Mouse (Mus musculus) retina, embryonic 14.5 days (tissue): ENCODE measurements around the gene Zic5.
"Not testable (repeated sequence)": the region's sequence is repeated elsewhere in the genome, so short reads cannot be mapped to it uniquely, and the experiment has no call there.

Experiments used
- DNase-seq: peaks from one replicate; pipeline ENCODE4 v3.0.0-alpha.2; 2015; ENCODE audit warnings: low spot score

Zic5 gene

DNA sequence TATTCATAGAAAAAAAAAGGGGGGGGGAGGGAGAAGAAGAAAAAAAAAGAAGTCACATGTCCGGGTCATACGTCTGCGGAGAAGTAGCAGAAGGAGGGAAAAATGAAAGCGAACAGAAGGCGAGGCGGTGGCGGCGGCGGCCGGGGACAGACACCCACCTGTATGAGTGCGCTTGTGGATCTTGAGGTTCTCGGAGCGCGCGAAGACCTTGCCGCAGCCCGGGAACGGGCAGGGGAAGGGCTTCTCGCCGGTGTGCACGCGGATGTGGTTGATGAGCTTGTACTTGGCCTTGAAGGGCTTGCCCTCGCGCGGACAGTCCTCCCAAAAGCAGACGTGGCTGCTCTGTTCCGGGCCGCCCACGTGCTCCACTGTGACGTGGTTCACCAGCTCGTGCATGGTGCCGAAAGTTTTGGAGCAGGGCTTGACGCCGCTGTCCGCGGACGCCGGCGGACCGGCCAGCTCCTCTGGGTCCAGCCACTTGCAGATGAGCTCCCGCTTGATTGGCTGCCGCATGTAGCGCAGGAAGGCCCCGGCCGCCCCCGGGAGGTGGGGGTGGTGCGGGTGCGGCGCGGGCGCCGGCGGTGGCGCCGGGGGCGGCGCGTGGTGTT, 1.6 kb downstream of the Zic5 start:
- peak; percentile 68 for DNase-seq

DNA sequence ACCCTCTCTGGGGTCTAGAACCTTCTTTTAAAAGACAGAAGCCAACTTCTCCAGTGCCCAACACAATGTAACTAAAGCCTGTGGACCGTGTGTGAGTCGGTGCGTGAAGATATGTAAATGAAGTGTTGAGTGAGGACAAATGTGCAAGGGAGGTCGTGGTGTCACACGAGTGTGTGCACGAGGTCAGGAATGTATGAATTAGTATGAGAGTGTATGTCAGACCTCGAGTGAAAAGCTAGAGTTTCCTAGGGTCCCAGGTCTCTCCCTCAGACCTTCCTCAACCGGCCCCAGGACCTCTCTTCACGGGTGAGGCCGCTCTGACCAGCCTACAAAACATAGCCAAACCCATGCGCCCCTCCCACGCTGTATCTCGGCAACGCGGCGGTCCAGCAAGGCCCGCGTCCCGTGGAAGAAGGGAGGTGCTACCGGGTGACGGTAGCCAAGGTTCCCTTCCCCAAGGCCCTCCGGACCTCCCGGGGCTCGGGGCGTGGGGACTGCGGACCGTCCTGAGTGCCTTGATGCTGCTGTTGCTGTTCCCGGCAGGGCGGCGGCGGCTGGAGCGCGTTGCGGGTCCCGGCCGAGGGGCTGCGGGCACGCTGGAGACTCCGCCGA, 2.3 kb downstream of the Zic5 start:
- DNase-seq = peak; percentile 58

DNA sequence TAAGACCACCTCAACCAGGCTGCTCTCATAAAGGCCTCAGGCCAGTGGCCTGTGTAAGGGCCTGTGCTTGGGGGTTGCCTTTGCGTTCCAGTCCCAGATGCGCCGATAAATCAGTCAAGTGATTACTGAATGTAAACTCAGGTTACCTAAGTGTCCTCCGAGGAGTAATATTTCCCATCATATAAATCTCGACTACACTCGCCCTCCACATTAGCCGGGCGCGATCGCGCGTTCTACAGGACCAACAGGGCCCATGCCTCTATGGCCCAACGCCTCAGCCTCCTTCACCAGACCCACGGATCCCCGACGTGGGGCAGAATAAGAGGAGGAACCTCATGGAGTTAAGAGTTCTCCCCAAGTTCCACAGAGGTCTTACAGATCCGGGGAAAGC, 2.8 kb downstream of the Zic5 start:
- DNase-seq = peak; percentile 49

DNA sequence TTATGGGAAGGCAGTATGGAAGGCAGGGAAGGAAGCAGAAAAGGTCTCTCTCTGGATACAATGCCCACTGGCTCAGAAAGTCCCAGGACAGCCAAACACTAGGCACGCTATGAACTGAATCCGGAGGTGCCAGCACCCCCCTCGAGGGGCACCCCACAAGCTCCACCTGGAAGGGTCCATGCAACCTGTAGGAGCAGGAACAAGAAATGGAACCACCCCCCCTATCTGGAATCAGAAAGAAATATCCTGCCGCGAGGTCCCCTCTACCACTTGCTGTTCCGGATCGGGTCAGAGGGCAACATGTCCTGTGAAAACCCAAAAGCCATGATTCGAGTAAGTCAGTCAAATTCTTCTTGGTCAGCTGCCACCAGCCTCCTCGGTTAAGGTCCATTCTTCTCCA, 3.5 kb downstream of the Zic5 start:
- DNase-seq = peak; percentile 32

DNA sequence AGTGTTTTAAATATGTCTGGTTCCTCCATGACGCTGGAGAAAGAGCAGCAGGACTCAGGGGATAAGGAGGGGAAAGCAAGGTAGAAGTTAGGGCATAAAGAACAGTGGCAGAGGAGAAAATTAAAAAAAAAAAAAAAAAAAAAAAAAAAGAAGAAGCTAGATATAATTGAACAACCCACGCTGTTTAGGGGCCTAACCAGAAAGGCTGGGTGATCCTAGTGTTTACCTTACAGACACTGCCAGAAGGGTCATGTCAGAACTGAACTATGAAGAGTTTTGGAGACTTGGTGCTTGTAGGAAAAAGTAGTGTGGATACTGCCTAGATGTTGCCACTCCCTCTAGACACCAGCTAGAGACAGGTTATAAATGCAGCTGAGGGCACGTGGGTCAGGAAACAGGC, 4.0 kb downstream of the Zic5 start:
- DNase-seq = no peak

DNA sequence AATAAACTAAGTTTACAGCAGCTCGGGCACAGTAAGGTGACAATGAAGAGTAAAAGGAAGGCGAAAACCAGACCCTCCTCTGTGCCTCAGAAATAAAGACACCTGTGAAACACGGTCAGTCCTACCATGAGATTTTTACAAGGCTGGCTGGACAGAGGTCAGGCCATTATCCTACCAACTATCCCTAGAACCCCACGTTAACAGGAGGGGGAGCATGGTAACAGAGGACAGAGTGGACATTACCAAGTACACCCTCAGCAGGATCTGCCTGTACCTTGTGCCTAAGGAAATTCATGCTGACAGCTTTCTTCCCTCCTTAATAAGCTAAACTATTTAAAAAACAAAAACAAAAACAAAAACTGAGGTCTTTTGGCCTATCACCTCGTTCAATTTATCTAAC, 5.3 kb downstream of the Zic5 start:
- DNase-seq = no peak

DNA sequence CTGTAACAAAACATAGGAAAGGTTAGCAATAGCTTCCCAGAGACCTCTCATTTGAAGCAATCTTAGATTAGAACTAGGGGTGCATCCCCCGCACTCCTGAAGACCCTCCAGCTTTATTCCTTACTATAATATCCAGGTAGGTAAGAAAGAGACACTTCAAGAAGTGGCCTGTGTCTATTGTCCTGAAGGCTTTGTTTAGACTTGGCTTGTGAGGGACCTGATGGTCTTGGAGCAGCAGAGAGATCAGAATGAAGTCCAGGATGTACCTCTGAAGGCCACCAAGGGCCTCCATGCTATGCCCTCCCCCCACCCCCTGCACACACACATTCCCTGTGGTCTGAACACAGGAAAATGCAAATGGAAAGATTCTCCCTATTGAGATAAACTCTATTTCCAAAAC, 5.7 kb downstream of the Zic5 start:
- no peak for DNase-seq

DNA sequence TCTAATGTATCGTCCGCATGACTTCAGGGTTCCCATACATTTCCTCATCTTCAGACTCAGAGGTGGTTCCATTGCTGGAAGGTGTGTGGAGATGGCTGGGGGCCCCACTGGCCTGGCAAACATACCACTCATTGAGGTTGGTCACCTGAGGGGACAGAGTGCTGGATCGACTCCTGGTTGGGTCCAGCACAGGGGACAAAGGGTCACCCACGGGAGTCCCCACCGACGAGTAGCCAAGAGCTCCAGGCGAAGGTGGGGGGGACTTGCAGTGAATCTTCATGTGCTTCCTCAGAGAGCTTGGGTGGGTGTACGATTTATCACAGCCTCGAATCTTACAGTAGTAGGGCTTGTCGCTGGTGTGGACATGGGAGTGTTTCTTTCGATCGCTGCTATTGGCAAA, 6.1 kb downstream of the Zic5 start:
- DNase-seq = not testable (repeated sequence)

DNA sequence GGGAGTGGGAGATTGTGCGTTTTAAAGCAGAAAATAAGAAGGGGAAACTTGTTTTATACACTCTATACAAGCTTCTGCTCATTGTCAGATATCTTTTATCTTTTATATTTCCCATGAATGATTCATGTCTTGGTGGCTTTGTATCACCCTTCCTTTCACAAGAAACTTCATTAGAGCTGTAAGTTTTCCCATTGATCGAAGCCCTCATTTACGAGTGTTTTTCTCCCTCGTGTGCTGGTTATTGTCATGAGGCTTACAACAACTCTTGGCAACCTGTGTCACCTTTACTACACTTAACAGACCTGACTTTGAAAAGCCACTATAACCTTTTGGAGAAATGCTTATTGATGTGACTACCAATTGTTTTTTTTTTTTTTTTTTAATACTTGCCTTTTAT, 9.9 kb downstream of the Zic5 start:
- no peak for DNase-seq

DNA sequence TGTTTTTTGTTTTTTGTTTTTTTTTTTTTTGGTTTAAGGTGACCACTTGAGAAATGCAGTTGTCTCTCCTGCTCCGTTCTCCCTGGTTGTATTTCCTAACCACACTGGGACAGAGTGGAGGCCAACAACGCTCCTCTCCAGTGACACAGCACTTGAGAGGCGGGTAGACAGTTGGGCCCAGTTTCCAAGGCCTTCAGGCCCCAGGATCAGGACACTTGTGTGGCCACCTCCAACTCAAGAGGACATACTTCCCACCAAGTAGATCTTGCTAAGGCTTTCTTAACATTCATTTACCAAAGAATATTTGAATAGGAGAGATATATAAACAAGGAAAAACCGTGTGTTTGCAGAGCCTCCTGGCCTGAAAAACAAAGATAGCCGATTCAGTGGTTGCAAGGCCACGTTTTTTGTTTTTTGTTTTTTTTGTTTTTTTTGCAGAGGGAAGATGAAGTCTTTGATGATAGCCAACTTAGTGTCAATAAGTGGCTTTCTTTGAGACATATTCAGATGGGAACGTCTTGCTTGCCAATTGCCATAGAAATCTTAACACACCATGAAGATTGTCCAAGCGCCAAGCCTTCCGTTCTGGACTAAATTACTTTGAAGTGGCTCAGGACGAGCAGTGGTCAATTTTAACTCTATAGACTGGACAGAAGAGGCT, 10.4 kb downstream of the Zic5 start:
- no peak for DNase-seq

DNA sequence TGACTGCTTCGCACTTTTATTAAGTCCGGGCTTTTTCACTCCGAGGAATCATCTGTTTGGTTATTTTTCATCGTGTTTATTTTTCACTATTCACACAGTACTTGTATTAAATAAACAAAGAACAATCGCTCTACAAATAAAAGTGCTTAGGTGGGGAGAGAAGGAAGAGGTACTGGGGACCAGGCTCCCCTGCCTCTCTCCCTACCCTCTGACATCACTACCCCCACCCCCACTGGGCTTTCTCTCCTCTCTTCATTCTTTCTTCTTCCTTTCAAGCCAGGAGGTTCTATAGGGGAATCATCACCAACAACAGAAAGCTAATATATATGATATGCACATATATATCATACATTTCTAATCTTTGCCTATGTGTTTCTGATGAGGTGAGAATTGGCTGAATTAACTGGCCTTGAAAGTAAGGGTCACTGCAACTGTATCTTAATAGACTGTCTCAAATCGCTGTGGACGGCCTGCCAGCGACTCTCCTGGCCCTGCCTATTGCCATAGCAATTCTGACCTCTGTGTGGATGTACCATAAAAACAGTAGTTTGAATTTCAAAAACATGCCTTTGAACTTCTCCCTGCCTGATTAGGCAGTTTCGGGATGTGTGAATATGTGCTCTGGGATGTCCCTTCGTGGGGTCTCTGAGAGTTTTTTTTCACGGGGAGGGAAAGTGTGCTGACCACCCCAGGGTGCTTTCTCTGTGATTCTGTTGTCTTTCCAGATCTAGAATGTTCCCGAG, 11.3 kb downstream of the Zic5 start:
- DNase-seq = peak; percentile 57

DNA sequence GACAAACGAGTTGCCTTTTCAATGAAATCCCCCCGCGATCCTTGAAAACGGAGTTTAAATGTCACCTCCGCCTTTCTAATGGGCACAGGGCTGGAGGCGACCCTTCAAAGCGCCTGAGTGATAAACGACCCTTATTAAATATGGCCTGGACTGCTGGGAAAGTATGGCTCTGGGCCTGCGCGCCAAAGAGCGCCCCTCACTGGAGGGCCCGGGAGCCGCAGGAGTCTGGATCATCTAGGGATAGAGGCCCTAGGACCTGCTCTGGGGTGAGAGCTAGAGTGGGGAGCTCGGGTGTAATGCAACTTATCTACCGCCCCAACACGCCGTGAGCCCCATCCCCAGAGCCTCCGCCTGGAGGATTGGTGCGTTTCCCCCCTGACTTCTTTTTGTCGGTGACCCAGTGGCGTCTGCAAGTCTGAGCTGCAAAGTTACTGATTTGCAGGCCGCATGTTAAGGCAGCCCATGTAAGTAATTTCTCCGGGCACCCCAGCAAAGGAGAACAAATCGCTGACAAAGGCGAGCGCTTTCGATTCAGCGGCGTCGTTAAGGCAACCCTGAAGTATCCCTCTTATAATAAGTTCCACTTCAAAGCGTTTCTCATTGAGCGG, 12.0 kb downstream of the Zic5 start:
- DNase-seq = peak; percentile 87

DNA sequence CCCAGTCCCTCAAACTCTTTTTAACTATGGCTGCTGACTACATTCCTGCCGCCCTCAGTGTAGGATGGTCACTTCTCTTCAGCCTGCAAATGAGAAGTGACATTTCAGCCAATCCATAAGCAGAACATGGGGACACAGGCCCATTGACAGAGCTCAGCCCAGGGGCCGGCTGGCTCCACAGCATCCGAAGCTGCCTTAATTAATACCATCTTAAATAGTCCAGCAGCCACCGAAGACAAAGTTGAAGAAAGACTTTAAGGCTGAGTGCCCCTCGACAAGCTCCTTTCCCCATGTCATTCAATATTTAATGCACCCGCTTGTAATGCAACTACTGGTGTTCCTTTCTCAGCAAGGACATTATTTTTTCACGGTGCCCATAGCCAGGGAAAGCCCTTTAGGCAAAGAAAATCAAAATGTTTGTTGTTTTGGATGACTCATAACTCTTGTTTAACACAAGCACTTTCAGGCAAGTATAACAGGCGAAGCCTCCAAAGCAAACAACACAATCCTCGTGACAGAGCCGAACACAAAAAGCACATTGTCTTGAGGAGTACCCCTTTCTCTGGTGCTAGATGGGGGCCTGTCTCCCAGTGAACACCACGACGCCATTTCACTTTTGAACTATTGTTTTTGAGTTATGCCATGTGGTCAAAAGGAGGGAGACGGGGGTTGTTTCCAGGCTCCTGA, 12.6 kb downstream of the Zic5 start:
- DNase-seq = peak; percentile 78

DNA sequence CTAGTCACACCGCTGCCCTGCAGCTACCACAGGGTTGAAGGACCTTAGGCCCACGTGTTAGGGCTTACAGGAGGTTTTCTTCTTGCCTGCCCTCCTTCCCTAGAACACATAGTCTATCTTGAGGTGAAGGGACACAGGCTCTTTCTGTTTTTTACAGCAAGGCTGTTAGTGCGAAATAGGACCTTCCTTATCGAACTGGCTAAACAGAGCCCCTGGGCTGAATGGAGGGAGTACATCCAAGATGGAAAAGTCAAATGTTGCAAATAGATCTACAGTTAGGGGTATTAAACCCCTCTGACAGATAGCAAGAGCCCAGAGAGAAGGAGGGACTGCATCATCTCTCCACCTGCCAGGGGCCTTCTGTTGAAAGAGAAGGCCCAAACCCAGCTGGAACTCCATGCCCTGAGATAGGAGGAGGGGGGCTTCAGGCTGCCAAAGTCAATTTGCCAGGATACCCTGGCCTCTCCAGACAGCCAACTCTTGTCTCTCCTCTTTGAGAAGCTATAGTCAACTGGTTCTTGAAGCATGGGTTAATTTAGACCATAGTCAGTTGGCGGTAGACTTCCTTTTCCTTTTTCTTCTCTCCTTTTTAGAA, 13.8 kb downstream of the Zic5 start:
- DNase-seq = peak; percentile 39

DNA sequence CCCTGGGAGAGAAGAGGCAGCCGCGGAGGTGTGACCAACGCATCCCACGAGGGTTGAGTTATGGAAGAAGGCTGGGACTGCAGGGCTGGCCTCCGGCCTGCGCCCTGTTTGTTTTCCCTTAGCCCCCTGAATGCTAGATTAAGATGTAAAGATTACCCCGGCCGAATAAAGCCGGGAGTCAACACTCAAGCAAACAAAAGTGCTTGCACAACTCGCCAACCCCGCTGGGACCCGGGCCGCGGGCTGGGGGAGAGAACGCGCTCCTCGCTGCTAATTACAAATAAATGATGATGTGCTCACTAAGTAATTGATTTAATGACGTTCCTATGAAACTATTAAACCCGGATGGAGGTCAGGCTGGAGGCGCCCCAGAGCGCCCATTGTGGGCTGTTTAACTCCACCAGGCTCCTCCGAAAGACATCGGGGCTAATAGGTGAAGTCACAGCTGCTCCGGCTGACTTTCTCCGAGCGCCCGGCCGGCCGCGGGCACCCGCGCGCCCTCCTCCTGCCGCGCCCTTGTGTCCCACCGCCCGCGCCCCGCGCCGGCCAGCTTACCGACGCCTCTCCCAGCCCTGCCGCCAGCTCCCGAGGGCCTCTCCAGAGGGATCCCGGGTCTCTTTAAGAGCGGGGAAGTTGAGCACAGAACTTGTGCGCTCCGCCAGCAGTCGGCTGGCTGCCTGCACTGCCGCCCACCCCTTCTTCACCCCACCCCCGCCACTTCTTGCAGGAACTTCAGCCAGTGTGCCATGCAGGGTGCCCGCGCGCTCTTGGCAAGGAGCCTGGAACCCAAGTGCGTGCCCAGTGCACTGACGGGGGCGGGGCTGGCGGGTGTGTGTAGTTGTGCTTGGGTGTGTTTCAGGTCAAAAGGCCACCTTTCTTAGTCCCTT, 14.7 kb downstream of the Zic5 start, which contains the start of gene Gm5089:
Gene Gm5089 (minus strand): TSS at position 620 of the 887 bp plus-strand sequence.
- peak; percentile 95 for DNase-seq

DNA sequence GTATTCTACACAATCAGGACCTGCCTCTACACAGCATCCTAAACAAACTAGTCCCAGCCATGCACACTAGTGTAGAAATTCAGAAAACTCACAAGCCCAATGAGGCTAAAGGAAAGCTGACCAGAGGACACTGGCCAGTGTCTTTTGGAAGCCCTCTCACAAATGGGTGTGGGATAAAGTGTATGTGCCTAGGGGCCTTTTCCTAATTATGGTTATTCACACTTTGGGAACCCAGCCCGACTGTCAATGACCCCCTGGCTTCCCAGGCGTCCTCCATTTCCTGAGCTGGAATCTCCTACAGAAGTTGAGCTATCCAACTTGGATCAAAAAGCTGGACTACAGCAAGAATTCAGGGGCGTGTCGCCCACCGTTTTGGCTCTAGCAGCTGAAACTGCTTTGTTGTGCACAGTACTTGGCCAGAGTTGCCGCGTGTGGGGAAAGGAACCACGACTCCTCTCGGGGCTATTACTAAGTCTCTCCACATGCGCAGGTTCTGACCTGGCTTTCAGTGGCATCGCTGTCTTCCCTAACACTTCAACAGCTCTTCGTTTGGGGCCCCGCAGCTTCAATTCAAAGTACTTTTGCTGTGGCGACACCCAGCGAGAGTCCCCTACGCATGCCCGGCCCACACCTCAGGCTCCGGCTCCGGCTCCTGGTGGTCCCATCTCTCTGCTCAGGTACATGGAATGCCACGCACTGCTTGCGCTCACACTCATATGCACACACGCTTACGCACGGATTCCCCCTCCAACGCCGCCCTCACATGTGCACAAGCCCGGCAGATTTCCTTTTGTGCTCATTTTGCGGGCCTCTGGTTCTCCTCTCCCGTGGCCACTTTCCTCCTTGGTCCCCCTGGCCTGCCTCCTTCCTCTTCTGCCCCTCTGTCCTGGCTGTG, 15.6 kb downstream of the Zic5 start:
- DNase-seq = no peak

DNA sequence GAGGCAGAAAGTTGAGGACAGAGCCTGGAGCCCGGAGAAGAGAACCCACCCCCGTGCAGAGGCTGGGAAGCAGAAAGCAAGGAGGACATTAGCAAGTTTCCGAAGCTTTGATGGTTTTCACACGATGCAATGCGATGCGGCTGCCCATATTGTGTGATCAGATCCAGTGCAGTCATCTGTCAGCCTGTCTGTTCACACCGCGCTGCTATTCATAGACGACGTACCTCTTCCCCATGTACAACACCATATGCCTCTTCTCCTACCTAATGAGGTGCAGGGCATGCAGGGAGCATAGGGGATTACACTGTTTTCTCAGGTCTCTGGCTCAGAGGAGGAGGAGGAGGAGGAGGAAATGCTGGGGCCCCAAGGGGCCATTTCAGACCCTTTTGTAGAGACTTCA, 28.6 kb downstream of the Zic5 start:
- DNase-seq = no peak

DNA sequence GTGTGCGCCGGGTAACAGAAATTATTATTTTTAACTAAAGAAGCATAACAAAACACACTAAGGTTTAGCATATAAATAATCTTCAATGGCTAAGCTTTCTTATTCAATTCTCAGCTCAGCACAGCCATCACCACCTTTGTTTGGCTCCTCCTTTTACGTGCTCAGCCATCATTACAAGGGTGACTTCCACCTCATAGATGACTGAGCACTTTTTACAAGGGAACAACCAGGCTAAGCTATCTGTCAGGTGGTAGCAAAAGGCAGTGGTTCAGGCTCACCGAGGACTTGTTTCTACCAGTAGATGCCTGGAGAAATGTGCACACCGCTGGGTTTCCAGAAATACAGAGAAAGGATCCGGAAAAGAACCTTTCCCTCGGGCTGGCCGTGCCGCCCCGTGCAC, 31.4 kb downstream of the Zic5 start:
- no peak for DNase-seq

DNA sequence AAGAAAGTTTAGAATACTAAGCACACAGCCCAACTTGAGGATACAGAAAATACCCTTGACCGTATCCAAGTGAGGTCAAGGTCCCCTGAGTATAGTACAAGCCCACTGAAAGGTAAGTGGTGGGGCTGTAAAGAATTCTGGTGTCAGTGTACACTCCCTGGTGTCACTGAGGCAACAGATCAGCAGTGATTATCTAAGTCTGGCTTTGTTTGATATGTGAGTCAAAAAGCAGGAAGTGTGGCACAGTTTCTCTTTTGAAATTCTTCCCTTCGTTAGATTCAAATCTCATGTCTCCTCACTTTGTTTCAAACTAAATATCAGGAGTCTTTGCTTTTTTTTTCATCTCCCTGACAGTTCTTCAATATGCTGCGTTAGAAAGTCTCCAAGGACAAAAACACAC, 32.9 kb downstream of the Zic5 start:
- DNase-seq = no peak
